Mouse (Mus musculus): ENCODE data around the gene D630036H23Rik. TPM values are rescaled to one million over a fixed set of nuclear protein-coding genes. Genes with fewer than 3 reads are reported as not detected.
"Not testable (repeated sequence)": the region's sequence is repeated elsewhere in the genome, so short reads cannot be mapped to it uniquely, and the experiment has no call there.

D630036H23Rik gene
- total RNA-seq (2015; ENCODE audit: low replicate concordance) (not detected in 2 replicates), total RNA-seq (2017; ENCODE audit: low replicate concordance) (not detected in 2 replicates)

DNA sequence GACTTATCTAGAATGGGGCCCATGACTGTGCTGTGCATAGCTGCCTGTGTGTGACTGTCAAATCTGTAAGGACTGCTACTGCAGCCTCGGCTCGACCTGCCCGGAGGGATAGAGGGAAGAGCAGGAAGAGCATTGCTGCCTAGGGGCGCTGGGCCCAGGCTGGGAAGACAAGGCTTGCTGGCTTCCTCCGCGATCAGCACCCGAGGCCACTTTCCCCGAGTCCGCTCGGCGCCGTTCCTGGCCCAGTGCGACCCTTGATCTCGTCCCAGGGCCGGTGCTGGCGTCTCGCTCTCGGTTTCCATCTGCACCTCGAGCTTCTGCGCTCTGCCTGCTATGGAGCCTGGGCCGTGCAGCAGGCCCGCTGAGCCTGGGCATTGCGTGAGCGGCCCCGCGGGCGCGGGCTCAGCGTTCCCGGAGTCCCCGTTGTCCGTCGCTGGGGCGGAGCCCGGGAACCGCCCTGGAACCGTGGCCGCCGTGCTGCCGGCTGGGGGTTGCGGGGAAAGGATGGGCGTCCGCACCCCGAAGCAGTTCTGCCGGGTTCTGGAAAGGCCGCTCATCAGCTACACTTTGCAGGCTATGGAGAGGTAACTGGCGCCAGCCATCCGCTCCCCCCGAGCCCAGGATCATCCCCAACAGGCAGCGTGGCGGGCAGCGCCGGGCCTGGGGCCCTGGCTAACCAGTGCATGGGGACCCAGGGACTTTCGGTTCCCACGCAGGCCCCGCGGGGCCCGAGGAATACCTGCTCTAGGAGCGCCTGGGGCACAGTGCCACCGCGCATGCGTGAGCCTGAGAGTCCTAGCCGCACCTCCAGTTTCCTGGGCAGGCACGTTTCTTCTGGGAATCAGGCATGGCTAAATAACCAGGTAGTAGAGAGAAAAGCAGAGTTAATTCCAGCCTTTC lies at the start of gene D630036H23Rik, which contains the start of gene Ispd:
Gene D630036H23Rik, minus strand, starts transcription at position 741 of the 900 bp plus-strand sequence.
Gene Ispd, plus strand, starts transcription at position 10 of the 900 bp plus-strand sequence.
- ATAC-seq (replicated peaks; ENCODE audit: low FRiP score, poor library complexity, severe bottlenecking) = no peak; the same call in none of the 2 replicates

GRCm38 (mm10) chr12:36426163-36427045 lies 44.4 kb upstream of the D630036H23Rik start:
- ATAC-seq (replicated peaks; ENCODE audit: low FRiP score, poor library complexity, severe bottlenecking) = no peak

GRCm38 (mm10) chr12:36425258-36425657 lies 43.3 kb upstream of the D630036H23Rik start:
- no peak for ATAC-seq (replicated peaks; ENCODE audit: low FRiP score, poor library complexity, severe bottlenecking)

DNA sequence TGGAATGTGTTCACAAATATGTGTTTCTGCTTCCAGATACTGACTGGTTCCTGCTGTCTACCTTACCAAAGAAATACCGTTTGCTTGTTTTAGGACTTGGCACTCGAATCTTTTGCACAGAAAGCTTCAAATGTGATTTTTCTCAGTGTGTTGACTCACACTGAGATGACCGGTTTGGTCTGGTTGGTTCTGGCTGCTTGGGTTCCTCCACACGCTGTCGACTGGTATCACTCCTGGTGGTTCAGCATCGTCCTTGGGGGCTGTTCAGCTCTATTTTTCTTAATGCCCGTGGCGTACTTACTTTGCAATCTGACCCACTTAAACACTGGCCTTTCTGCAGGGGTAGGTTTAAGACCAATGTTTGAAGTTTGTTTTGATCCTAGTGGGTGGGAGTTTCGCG lies 41.7 kb upstream of the D630036H23Rik start:
- no peak for ATAC-seq (replicated peaks; ENCODE audit: low FRiP score, poor library complexity, severe bottlenecking)

DNA sequence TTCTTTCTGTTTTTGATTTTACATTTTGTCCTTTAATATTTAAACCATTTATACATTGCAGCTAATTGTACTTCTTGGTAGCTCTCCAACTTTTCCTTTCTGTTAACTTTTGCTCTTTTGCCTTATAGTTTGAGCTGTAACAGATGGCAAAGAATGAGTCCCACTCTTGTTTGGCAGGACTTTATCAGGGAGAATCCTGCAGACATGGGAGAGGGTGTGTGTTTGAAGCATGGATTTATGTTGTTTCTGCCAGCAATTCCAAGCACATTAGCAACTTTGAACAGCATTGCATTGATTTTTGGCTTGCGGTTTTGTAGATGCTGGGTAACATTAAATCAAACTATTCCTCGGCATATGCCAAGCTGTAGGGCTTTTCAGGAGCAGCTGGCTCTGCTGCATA lies 13.1 kb upstream of the D630036H23Rik start:
- ATAC-seq (replicated peaks; ENCODE audit: low FRiP score, poor library complexity, severe bottlenecking) = no peak

GRCm38 (mm10) chr12:36386991-36387390 lies 5.0 kb upstream of the D630036H23Rik start:
- no peak for ATAC-seq (replicated peaks; ENCODE audit: low FRiP score, poor library complexity, severe bottlenecking)

DNA sequence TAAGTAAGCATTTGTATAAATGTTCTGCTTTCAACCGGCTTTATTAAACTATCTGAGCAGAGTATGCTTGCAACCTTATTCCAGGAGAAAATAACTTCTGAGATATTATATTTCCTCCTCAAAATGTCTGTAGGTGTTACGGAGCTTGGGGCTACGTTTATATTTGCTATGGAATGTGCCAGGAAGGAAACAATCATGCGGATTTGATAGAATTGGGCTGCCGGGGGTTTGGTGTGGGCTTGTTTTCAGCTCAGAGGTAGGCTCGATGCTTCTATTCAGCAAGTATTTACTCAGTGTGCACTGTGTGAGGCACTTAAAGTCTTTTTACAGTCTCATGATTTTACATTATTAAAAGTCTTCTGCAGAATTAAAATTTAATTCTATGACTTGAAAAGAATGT lies 3.4 kb upstream of the D630036H23Rik start:
- ATAC-seq (replicated peaks; ENCODE audit: low FRiP score, poor library complexity, severe bottlenecking) = no peak

- no peak for ATAC-seq (replicated peaks; ENCODE audit: low FRiP score, poor library complexity, severe bottlenecking)
These were observed 1.2 kb downstream of the D630036H23Rik start for GRCm38 (mm10) chr12:36380806-36381205.

GRCm38 (mm10) chr12:36380254-36380653 lies 1.7 kb downstream of the D630036H23Rik start:
- no peak for ATAC-seq (replicated peaks; ENCODE audit: low FRiP score, poor library complexity, severe bottlenecking)

DNA sequence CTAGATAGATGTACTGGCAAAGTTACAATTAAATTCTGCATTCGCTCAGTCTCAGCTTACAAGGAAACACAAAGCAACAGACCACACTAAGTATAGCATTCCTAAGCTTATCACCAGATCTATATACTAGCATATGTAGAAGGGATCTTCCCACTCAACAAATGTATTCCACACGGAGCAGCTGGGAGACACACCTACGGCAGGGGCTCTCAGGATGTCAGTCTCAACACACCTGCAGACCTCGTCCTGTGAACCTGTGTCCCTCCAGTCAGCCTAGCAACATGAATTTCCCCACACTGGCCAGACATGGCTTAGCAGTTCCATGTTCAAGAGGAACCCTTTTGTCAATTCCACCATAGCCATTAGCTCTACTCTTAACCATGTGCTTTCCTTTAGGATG lies 5.6 kb downstream of the D630036H23Rik start:
- not testable (repeated sequence) for ATAC-seq (replicated peaks; ENCODE audit: low FRiP score, poor library complexity, severe bottlenecking)

DNA sequence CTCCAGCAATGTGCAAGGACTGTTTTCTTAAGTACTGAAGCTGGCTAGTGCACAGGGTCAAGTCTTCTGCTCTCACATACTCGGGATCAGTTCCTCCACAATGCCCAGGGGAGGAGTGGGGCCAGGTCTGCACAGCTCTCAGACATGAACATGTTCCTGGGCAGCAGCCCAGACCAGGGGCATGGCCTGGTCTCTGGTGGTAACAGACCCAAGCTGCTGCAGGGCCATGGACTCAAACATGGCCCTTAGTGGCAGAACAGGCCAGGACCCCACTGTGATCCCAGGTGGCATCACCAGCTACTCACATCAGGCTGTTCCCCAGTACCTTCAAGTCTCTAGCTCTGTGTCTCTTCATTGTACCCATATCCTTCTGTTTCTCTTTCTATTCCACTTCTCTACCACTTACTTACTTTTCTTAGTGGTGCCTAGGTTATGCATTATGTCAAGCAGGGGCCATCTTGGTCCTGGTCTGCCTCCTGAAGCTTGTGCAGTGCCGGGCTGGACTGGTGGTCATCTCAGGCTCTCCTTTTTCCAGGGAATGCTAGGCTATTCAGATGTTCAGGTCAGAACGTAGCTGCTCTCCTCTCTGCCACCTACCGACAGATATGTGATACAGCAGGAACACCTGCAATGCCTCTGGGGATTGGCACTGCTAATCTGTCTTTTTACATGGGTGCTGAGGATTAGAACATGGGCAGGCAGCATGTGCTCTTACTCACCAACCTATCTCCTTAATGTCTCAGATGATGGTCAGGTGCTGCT lies 8.6 kb downstream of the D630036H23Rik start:
- ATAC-seq (replicated peaks; ENCODE audit: low FRiP score, poor library complexity, severe bottlenecking) = no peak

GRCm38 (mm10) chr12:36364013-36364412 lies 18.0 kb downstream of the D630036H23Rik start:
- no peak for ATAC-seq (replicated peaks; ENCODE audit: low FRiP score, poor library complexity, severe bottlenecking)

DNA sequence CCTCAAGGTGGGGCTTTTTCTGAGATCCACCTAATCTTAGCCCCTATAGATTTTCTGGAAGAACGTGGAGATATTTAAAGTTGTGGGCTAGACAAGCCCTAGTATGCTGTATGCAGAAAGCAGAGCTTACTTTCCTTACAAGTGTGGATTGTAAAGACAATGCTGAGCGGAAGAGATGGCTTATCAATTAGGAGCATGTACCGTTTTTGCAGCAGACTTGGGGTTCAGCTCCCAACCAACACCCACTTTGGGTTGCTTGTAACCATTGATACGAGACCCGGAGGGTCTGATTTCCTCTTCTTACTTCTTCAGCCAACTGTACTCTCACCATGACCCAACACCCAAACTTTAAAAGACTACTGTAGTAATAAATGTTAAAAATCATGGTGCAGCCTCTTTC lies 21.3 kb downstream of the D630036H23Rik start:
- no peak for ATAC-seq (replicated peaks; ENCODE audit: low FRiP score, poor library complexity, severe bottlenecking)

GRCm38 (mm10) chr12:36360064-36360463 lies 21.9 kb downstream of the D630036H23Rik start:
- ATAC-seq (replicated peaks; ENCODE audit: low FRiP score, poor library complexity, severe bottlenecking) = no peak

- ATAC-seq (replicated peaks; ENCODE audit: low FRiP score, poor library complexity, severe bottlenecking) = no peak
These were observed 37.9 kb downstream of the D630036H23Rik start for GRCm38 (mm10) chr12:36344131-36344530.

DNA sequence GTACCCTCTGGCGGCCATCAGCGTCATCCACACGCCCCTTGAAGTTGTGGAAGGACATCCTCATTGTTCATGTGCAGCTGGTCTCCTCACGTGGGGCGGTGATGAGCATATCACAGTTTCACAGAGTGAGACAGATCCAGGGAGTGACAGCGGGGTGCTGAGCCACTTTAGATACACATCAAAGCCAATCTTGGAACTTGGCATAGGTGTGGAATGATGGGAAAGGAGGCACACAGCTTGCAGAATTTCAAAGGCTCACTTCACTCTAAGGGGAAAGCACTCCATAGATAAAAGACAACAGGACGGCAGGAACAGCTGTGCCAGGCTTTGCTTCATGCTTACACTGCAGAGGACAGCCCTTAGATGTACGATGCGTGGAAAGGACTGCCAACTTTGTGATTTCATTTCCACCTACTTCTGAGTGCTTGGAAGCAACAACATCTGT lies 48.1 kb downstream of the D630036H23Rik start:
- no peak for ATAC-seq (replicated peaks; ENCODE audit: low FRiP score, poor library complexity, severe bottlenecking)

DNA sequence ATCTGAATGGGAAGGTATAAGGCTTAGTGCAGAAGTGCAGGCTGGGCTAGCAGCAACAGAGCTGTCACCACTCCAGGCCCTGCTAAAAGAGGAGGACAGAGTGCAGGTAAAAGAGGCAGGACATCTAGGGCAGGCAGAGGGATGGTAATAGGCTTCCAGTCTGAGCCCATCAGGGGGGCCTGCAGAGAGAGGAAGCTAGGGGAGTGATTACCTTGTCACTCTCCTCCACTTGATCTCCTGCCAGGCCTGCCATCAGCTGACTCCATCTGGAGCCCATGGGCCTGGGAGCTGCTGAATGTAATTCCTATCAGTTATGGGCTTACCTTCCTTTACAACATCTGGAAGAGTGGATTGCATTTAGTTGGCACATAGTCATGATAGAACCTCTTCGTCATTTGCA lies 49.3 kb downstream of the D630036H23Rik start:
- ATAC-seq (replicated peaks; ENCODE audit: low FRiP score, poor library complexity, severe bottlenecking) = no peak
